Mouse (Mus musculus) lung, adult 2 months (tissue): Measurements from ENCODE around the gene Fbxo27. TPM values are rescaled to one million over a fixed set of nuclear protein-coding genes. Genes with fewer than 3 reads are reported as not detected.

Source experiments
- DNase-seq: peaks from one replicate; pipeline ENCODE4 v3.0.0; 2022
- H3K4me1 ChIP-seq: fragments of 200-500 bp; 2 replicates; pipeline ENCODE4 v1.6.1; 2011; ENCODE audit warnings: low read length; ENCODE audit not compliant: control insufficient read depth, insufficient read depth
- H3K4me3 ChIP-seq: fragments of 200-500 bp; replicated peaks from 2 replicates; pipeline ENCODE3; 2011; ENCODE audit warnings: low read depth, mild to moderate bottlenecking, control low read depth, low read length; ENCODE audit errors: extremely low read depth
- CTCF ChIP-seq: fragments of 200-500 bp; IDR thresholded peaks from 2 replicates; pipeline ENCODE4 v1.5.1; 2011; ENCODE audit warnings: mild to moderate bottlenecking, low read length, control low read depth; ENCODE audit not compliant: insufficient read depth
- POLR2A ChIP-seq: fragments of 200-500 bp; IDR thresholded peaks from 2 replicates; pipeline ENCODE4 v1.6.1; 2011; ENCODE audit warnings: low read depth, mild to moderate bottlenecking, control low read depth, low read length, borderline replicate concordance; ENCODE audit errors: extremely low read depth
- WGBS: fragments of 180-500 bp; shearing (Covaris S2); methylation state at CpG from one replicate; pipeline ENCODE4 v1.1.7; 2018; 5-methylcytosine and 5-hydroxymethylcytosine counted together
- polyA plus RNA-seq: library from polyadenylated mRNA; depleted of rRNA; stranded (reverse); fragments of >200 nt; gene quantifications from 2 replicates; pipeline ENCODE4 v1.2.3, GENCODE M21; 2012

The Fbxo27 gene
- polyA plus RNA-seq, 1 experiment = 3.7 TPM

DNA sequence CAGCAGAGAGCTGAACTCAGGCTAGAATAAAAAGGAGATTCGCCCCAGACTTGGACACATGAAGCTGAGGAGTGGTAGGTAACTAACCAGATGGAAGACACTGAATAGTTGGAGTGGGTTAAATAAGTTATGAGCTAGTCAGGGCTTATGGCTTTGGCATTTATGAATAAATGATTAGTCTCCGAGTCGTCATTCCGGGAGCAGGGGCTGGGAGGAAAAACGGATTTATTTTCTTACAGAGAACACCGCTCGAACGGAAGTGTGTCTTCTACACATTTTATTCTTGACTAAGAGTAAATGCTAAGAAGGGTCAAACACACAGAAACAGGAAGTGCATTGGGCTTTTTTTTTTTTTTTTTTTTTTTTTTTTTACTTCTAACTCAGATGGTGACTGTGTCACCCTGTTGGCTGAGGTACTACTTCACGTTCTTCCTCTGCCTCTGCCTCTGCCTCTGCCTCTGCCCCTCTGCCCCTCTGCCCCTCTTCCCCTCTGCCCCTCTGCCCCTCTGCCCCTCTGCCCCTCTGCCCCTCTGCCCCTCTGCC is 10.0 kb downstream of the Fbxo27 start:
- no peak for DNase-seq
- Histone ChIP-seq H3K4me3 (no peak overlapping the region), H3K4me1 (no peaks in the 10 kb centered on the region)
- TF ChIP-seq POLR2A (no peak), CTCF (no peak)
- 32% methylated on average over 9 of the region's 9 CpGs for WGBS

DNA sequence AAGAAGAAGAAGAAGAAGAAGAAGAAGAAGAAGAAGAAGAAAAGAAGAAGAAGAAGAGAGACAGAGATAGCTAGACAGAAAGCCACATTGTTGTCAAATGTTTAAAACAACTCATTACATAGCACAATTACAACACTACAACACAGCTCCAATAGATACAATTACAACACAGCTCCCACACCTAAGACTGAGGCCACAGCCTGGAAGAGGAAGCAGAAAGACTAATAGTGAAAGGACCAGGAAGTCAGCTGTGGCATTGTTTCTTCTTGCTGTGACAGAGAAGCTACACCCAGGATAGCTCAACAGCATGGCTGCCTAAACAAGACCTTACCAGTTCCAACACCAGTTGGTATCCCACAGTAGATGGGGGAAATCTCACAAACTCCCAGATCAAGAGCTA is 16.8 kb downstream of the Fbxo27 start:
- H3K4me1 ChIP-seq = no peaks in the 10 kb centered on the region
- TF ChIP-seq CTCF (no peak), POLR2A (no peak)
- no peak for DNase-seq

DNA sequence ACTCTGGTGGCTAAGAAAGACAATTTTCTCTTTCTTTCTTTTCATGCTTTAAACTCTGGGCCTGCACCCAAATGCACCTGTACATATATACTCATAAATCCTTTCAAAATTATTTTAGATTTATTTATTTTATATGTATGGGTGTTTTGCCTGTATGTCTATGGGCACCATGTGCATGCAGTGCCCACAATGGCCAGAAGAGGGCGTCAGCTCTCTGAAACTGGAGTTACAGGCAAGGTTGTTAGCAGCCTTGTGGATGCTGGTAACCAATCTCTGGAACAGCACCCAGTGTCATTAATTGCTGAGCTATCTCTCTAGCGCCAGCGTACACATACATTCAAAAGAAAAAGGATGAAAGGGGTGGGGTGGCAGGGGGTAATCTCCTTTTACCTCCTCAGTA is 18.3 kb downstream of the Fbxo27 start:
- 66% methylated on average over 3 of the region's 3 CpGs for WGBS
- TF ChIP-seq POLR2A = no peak
- no peak for TF ChIP-seq CTCF
- H3K4me1 ChIP-seq = no peaks in the 10 kb centered on the region
- H3K4me3 ChIP-seq = no peak overlapping the region
- no peak for DNase-seq

More for the DNA sequence above, 16.8 kb downstream of the Fbxo27 start:
- H3K4me3 ChIP-seq = no peak overlapping the region

DNA sequence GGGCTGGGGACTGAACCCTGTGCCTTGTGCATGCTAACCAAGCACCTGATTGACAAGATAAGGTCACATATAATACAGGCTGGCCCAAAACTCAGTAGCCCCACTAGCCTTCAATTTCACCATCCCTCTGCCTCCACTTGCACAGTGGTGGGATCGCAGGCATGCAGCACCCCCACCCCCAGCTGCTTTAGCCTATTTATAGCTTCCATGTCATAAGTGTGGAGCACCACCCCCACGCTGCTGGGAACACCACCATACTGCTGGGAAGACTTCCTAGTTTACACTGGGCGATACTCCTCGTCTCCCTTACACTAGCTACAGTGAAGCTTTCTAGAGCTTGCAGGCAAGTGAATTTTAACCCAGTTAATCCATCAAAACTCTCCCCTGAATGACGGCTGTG is 22.0 kb downstream of the Fbxo27 start:
- WGBS = 82% methylated on average over 5 of the region's 5 CpGs
- H3K4me1 ChIP-seq = no peaks in the 10 kb centered on the region
- no peak for TF ChIP-seq CTCF
- TF ChIP-seq POLR2A = no peak
- H3K4me3 ChIP-seq = no peak overlapping the region
- no peak for DNase-seq

DNA sequence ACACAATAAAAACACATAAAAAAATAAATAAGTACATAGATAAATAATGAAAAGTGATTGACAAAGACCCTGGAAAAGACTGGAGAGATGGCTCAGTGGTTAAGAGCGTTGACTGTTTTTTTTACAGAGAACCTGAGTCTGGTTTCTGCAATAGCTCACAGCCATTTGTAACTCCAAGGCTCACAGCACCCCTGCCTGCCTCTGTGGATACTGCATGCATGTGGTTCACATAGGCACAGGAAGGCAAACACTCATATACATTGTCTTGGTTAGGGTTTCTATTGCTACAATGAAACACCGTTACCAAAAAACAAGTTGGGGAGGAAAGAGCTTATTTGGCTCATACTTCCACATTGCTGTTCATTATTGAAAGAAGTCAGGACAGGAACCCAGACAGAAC is 22.9 kb downstream of the Fbxo27 start:
- WGBS = 92% methylated on average over 2 of the region's 2 CpGs
- Histone ChIP-seq H3K4me1 (no peaks in the 10 kb centered on the region), H3K4me3 (no peak overlapping the region)
- TF ChIP-seq CTCF (no peak), POLR2A (no peak)
- no peak for DNase-seq

DNA sequence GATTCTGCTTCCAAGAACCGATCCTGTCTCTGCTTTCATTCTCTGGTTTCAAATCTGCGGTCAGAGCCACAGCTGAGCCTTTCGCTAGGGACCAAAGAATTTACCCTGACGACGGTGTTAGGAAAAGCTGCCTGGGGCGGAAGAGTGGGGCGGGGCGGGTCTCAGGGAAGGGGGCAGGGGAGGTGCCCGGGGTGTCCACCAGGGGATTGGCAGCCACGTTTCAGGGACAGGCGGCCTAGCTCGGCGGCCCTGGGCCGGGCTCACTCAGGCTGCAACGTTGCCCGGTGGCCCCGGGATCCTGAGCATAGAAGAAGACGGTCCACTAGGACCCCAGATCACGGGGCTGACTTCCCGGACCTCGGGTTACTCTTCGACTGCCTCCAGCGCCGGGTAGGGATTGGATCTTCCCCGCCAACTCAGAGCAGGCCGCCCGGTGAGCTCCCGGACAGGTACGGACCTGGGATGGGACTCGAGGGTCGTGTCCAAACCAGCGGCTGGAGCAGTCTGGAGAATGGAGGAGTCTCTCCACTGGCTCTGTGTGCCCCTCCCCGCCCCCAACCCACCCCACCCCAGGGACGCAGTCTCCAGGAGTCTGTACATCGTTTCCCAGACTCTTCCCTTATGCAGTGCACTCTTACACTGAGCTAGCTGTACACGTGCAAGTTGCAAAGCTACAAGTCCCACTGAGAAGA is 24.1 kb downstream of the Fbxo27 start, which contains the start of gene Fbxo17:
Gene Fbxo17, plus strand, starts transcription at position 215 of the 692 bp plus-strand sequence.
- no peaks in the 10 kb centered on the region for H3K4me1 ChIP-seq
- H3K4me3 ChIP-seq = peak within 1 kb of the TSS; percentile 54
- 4% methylated on average over 36 of the region's 36 CpGs for WGBS
- DNase-seq = peak; percentile 58
- TF ChIP-seq POLR2A = no peak
- no peak for TF ChIP-seq CTCF

DNA sequence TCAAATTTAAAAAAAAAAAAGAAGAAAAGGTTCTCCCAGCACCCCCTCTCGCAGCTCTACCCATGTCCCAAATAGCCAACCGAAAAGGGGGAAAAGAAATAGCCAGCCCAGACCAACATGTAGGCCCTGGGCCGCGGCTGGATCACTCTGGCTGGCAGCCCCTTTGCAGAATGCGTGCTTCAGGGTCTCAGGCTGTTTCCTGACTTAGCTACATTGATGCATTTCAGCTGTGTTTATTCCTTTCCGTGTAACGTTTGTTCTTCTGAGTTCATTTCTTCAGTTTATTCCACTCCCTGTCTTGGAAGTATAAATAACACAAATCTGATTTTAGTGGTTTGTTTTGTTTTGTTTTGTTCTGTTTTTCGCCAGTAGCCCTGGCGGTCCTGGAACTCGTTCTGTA is 25.1 kb downstream of the Fbxo27 start:
- H3K4me3 ChIP-seq = no peak overlapping the region
- 69% methylated on average over 10 of the region's 10 CpGs for WGBS
- no peaks in the 10 kb centered on the region for H3K4me1 ChIP-seq
- TF ChIP-seq CTCF = no peak
- no peak for TF ChIP-seq POLR2A
- DNase-seq = no peak

DNA sequence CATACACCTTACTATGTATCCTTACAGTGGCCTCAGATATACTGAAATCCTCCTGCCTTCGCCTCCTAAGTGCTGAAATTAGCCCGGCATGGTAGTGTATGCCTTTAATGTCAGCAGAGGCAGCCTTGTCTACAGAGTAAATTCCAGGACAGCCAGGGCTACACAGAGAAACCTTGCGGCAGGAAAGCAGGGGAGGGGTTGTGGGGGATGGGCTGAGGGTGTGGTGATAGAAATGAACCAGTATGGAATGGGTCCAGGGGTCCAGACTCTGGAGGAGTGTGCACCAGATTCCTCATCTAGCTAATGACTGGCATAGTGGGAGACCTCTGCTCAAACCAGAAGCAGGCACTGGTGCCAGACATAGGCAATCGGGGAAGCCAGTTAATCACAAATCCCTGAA is 26.5 kb downstream of the Fbxo27 start:
- WGBS = 61% methylated on average over 4 of the region's 4 CpGs
- TF ChIP-seq CTCF = no peak
- no peak for TF ChIP-seq POLR2A
- no peak for DNase-seq
- H3K4me3 ChIP-seq = no peak overlapping the region
- no peaks in the 10 kb centered on the region for H3K4me1 ChIP-seq

DNA sequence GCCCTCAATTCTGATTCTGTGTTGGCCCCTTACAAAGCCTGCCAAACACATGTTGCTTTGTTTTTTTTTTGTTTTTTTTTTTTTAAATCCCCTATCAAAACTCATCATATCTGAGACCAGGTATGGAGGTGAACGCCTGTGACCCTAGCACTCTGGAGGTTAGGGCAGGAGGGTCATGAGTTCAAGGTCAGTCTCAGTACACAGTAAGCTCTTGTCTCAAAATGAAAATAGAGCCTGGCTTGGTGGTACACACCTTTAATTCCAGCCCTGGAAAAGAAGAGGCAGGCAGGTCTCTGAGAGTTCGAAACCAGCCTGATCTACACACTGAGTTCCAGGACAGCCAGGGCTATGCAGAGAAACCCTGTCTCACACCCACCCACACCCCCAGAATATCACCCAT is 27.0 kb downstream of the Fbxo27 start:
- no peak for DNase-seq
- TF ChIP-seq CTCF (no peak), POLR2A (no peak)
- 89% methylated on average over 2 of the region's 2 CpGs for WGBS
- Histone ChIP-seq H3K4me1 (no peaks in the 10 kb centered on the region), H3K4me3 (no peak overlapping the region)

DNA sequence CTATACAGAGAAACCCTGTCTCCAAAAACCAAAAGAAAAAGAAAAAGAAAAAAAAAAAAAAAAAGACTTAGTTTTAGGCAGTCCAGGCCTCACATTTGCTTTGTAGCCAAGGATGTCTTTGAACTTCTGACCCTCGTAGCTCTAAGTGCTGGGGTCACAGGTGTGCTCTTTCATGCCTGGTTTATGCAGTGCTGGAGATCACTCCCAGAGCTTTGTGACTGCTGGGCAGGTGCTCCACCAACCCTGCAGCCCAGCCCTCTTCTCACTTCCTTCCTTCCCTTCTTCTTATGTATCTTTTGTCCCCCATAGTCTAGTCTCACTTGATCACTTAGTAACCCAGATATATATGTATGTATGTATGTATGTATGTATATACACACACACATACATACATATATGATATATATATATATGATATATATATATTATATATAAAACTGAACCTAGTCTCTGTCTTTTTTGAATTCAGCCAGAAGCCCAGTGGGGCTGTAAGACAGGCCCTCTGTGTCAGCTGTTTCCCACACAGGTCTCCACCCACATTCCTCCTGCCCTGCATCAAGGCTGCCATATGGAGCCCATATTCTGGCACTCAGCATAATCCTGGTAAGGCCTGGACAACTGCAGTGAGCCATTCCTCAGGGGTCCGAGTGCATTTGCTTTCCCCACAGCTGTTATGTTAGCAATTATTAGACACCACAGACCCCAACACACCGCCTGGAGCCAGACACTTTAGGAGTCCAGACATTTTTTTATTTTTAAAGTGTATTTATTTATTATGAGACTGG is 28.3 kb downstream of the Fbxo27 start:
- TF ChIP-seq POLR2A (no peak), CTCF (no peak)
- Histone ChIP-seq H3K4me1 (no peaks in the 10 kb centered on the region), H3K4me3 (no peak overlapping the region)
- DNase-seq = no peak
- 68% methylated on average over 3 of the region's 3 CpGs for whole genome bisulfite sequencing

DNA sequence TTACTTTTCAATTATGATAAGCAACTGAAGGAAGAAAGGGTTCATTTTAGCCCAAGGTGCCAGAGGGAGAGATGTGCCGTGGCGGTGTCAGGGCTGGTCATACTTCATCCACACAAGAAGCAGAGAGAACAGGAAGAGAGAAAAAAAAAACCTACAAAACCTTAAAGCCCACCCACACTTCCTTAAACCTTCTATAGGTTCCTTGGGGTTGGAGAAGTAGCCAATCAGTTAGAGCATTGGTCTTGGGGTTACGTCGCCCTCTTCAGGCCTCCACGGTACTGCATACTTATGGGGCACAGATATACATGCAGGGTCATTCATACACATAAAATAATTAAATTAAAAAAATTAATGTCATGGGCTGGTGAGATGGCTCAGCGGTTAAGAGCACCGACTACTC is 29.4 kb downstream of the Fbxo27 start:
- WGBS = 96% methylated on average over 7 of the region's 7 CpGs
- no peak for DNase-seq
- H3K4me3 ChIP-seq = no peak overlapping the region
- H3K4me1 ChIP-seq = no peaks in the 10 kb centered on the region
- TF ChIP-seq CTCF (0 out of 2 replicates have a peak, but pooled peaks have one; percentile 5), POLR2A (no peak)
